Mouse (Mus musculus) intestine, embryonic 14.5 days (tissue): ENCODE data around the gene Tmem37. TPM values are rescaled to one million over a fixed set of nuclear protein-coding genes. Genes with fewer than 3 reads are reported as not detected.

Experiments
- ATAC-seq: fragments of 200-750 bp; cut with Nextera tagmentation; replicated peaks from 2 replicates; pipeline ENCODE4 v1.8.0; 2017; ENCODE audit warnings: low read depth, moderate number of reproducible peaks, moderate TSS enrichment, moderate library complexity; ENCODE audit not compliant: low FRiP score, low TSS enrichment
- DNase-seq: peaks from one replicate; pipeline ENCODE4 v3.0.0-alpha.2; 2018; ENCODE audit warnings: low spot score
- H3K27ac ChIP-seq: fragments of 300-500 bp; sonication (generic); 2 replicates; pipeline ENCODE4 v1.5.1; 2014; ENCODE audit warnings: low read depth, mild to moderate bottlenecking, control low read depth
- H3K27me3 ChIP-seq: fragments of 300-500 bp; sonication (generic); replicated peaks from 2 replicates; pipeline ENCODE4 v1.6.1; 2014; ENCODE audit warnings: low read length, control low read depth; ENCODE audit not compliant: control insufficient read depth, insufficient read depth
- H3K36me3 ChIP-seq: fragments of 300-500 bp; sonication (generic); 2 replicates; pipeline ENCODE4 v1.6.1; 2014; ENCODE audit warnings: low read length, control low read depth; ENCODE audit not compliant: control insufficient read depth, insufficient read depth
- H3K4me1 ChIP-seq: fragments of 300-500 bp; sonication (generic); replicated peaks from 2 replicates; pipeline ENCODE4 v1.6.1; 2014; ENCODE audit warnings: low read length, control low read depth, mixed read lengths; ENCODE audit not compliant: control insufficient read depth, insufficient read depth
- H3K4me2 ChIP-seq: fragments of 300-500 bp; sonication (generic); 2 replicates; pipeline ENCODE4 v1.6.1; 2014; ENCODE audit warnings: low read length
- H3K4me3 ChIP-seq: fragments of 300-500 bp; sonication (generic); 2 replicates; pipeline ENCODE4 v1.5.1; 2014; ENCODE audit warnings: low read depth, low read length, control low read depth, mixed read lengths
- H3K9ac ChIP-seq: fragments of 300-500 bp; sonication (generic); 2 replicates; pipeline ENCODE4 v1.6.1; 2014; ENCODE audit warnings: mild to moderate bottlenecking, low read length
- H3K9me3 ChIP-seq: fragments of 300-500 bp; sonication (generic); 2 replicates; pipeline ENCODE4 v1.6.1; 2016; ENCODE audit warnings: low read length, control low read depth; ENCODE audit not compliant: control insufficient read depth
- WGBS: fragments of 180-500 bp; shearing (Covaris S2); extraction: QIAGEN DNeasy Blood & Tissue Kit; methylation state at CpG from one replicate; pipeline ENCODE4 v1.1.7; 2014; 5-methylcytosine and 5-hydroxymethylcytosine counted together
- polyA plus RNA-seq: library from polyadenylated mRNA; unstranded; fragments of >200 nt; fragmentation: Nextera tagmentation; extraction: Ambion mirVana; gene quantifications from 2 replicates; pipeline ENCODE4 v1.2.1, GENCODE M21; 2014

Tmem37 gene
- polyA plus RNA-seq, 1 experiment from 2014 or later = 17.6 TPM

DNA sequence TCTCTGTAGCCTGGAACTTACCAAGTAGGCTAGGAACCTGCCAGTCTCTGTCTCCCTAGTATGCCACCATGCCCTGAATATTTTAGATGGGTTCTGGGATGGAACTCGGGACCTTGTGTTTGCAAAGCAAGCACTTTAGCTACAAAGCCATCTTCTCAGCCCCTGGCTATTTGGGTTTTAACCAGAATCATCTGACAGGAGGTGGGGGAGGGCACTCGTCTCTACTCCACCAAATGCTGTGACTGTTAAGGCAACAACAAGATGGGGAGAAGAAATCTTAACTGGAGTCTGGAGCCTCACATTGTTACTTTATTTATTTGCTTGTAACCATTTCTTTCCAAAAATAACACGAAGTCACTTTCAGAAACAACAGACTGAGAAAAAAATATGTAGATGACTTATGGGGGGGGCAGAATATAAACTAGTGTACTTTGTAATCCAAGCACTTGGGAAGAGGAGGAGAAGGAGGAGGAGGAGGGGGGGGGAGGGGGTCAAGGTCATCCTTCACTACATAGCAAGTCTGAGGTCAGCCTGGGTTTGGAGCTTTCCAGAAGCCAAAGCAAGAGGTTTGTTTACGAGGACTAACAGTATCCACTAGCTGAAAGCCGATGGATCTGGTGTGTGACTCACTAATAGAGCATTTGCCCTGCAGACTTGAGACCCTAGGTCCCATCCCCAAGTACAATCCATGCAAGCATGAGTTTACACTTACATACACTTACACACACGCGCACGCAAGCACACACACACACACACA, 16.0 kb downstream of the Tmem37 start:
- no peak overlapping the region for H3K4me2 ChIP-seq
- no peak overlapping the region for H3K27ac ChIP-seq
- H3K9me3 ChIP-seq = no peaks in the 10 kb centered on the region
- no peak for ATAC-seq
- H3K36me3 ChIP-seq = no peaks in the 10 kb centered on the region
- WGBS = 57% methylated on average over 8 of the region's 8 CpGs
- no peaks in the 10 kb centered on the region for H3K27me3 ChIP-seq
- DNase-seq = no peak
- no peak overlapping the region for H3K4me3 ChIP-seq
- H3K4me1 ChIP-seq = 0 out of 2 replicates have a peak, but pooled peaks cover 2% of the 10 kb centered on the region
- no peak overlapping the region for H3K9ac ChIP-seq

- no peaks in the 10 kb centered on the region for H3K9me3 ChIP-seq
- no peak overlapping the region for H3K9ac ChIP-seq
- no peaks in the 10 kb centered on the region for H3K27me3 ChIP-seq
- H3K4me3 ChIP-seq = no peak overlapping the region
- H3K4me2 ChIP-seq = no peak overlapping the region
- H3K27ac ChIP-seq = no peak overlapping the region
- DNase-seq (no peak), ATAC-seq (no peak)
- 0 out of 2 replicates have a peak, but pooled peaks cover 2% of the 10 kb centered on the region for H3K4me1 ChIP-seq
- H3K36me3 ChIP-seq = no peaks in the 10 kb centered on the region
- WGBS = 59% methylated on average over 14 of the region's 14 CpGs
Measured at GRCm38 (mm10) chr1:120057044-120057443, 16.8 kb downstream of the Tmem37 start.

DNA sequence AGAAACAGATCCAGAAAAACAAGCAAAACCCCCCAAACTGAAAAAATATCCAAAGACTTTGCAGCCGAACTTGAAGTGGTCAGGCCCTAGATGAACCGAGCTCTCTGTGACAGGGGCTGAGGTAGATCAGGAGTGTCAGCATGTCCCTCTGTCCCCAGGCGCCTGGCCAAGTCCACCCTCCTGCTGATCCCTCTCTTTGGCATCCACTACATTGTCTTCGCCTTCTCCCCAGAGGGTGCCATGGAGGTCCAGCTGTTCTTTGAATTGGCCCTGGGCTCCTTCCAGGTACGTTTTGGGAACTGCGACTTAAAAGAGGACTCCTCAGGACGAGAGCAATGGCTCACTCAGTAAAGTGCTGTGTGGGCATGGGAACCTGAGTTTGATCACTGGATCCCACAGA, 17.6 kb downstream of the Tmem37 start:
- H3K4me3 ChIP-seq = no peak overlapping the region
- H3K36me3 ChIP-seq = no peaks in the 10 kb centered on the region
- ATAC-seq (no peak), DNase-seq (no peak)
- 0 out of 2 replicates have a peak, but pooled peaks cover 2% of the 10 kb centered on the region for H3K4me1 ChIP-seq
- no peak overlapping the region for H3K27ac ChIP-seq
- H3K9me3 ChIP-seq = no peaks in the 10 kb centered on the region
- no peak overlapping the region for H3K9ac ChIP-seq
- H3K27me3 ChIP-seq = no peaks in the 10 kb centered on the region
- WGBS = 79% methylated on average over 7 of the region's 7 CpGs
- no peak overlapping the region for H3K4me2 ChIP-seq

DNA sequence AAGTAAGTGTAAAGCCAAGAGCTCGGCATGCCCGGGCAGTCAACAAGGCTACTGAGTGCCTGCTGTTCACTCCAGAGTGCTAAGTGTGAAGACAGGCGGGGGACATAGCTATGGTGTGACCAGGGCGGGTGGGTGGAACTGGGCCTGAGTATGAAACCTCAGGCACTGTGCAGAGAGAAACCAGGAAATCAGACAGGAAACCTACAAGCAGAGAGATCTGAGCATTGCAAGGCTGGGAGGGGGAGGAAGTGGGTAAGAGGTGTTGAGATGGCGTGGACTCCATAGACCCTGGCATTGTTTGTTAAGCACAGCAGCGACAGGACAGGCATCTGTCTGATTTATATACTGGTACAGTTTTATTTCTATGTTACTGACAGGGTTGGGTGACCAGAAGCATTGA, 18.4 kb downstream of the Tmem37 start:
- no peak overlapping the region for H3K9ac ChIP-seq
- H3K27ac ChIP-seq = no peak overlapping the region
- no peak overlapping the region for H3K4me3 ChIP-seq
- no peaks in the 10 kb centered on the region for H3K36me3 ChIP-seq
- ATAC-seq = no peak
- H3K4me1 ChIP-seq = 0 out of 2 replicates have a peak, but pooled peaks cover 2% of the 10 kb centered on the region
- H3K27me3 ChIP-seq = no peaks in the 10 kb centered on the region
- no peak for DNase-seq
- H3K4me2 ChIP-seq = no peak overlapping the region
- WGBS = 70% methylated on average over 6 of the region's 6 CpGs
- H3K9me3 ChIP-seq = no peaks in the 10 kb centered on the region

- Histone ChIP-seq H3K9ac (no peak overlapping the region), H3K27ac (no peak overlapping the region), H3K4me2 (no peak overlapping the region), H3K4me1 (0 out of 2 replicates have a peak, but pooled peaks cover 2% of the 10 kb centered on the region), H3K36me3 (no peaks in the 10 kb centered on the region), H3K27me3 (no peaks in the 10 kb centered on the region), H3K9me3 (no peaks in the 10 kb centered on the region), H3K4me3 (no peak overlapping the region)
- no peak for ATAC-seq
- WGBS = 69% methylated on average over 6 of the region's 6 CpGs
- DNase-seq = no peak
Measured at GRCm38 (mm10) chr1:120054997-120055396, 18.9 kb downstream of the Tmem37 start.

DNA sequence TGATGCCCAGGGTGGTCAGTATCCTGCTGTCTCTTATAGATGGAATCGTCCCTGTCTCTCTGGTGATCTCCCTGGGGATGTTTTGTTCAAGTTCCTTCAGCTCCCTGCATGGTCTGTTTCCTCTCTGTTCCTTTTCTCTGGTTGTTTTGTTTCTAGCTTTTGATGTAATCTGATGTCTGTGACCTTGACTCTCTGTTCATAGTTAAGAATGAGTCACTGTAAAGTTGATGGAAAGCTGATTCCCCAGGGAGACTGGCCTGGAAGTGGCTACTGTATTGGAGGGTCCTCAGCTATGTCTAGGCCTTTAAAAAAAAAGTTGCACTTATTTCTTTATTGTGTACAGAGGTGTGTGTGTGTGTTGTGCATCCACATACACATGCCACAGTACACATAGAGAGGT, 22.8 kb downstream of the Tmem37 start:
- Histone ChIP-seq H3K9ac (no peak overlapping the region), H3K36me3 (no peaks in the 10 kb centered on the region), H3K9me3 (no peaks in the 10 kb centered on the region), H3K4me2 (no peak overlapping the region), H3K4me3 (no peak overlapping the region), H3K4me1 (no peaks in the 10 kb centered on the region), H3K27me3 (no peaks in the 10 kb centered on the region), H3K27ac (no peak overlapping the region)
- WGBS = 44% methylated on average over 1 of the region's 1 CpGs
- DNase-seq (no peak), ATAC-seq (no peak)

GRCm38 (mm10) chr1:120047325-120047724, 26.5 kb downstream of the Tmem37 start:
- no peaks in the 10 kb centered on the region for H3K27me3 ChIP-seq
- H3K9me3 ChIP-seq = no peaks in the 10 kb centered on the region
- DNase-seq = no peak
- no peak overlapping the region for H3K4me3 ChIP-seq
- no peak overlapping the region for H3K9ac ChIP-seq
- no peak overlapping the region for H3K27ac ChIP-seq
- H3K4me1 ChIP-seq = no peaks in the 10 kb centered on the region
- no peak for ATAC-seq
- no peak overlapping the region for H3K4me2 ChIP-seq
- H3K36me3 ChIP-seq = no peaks in the 10 kb centered on the region

DNA sequence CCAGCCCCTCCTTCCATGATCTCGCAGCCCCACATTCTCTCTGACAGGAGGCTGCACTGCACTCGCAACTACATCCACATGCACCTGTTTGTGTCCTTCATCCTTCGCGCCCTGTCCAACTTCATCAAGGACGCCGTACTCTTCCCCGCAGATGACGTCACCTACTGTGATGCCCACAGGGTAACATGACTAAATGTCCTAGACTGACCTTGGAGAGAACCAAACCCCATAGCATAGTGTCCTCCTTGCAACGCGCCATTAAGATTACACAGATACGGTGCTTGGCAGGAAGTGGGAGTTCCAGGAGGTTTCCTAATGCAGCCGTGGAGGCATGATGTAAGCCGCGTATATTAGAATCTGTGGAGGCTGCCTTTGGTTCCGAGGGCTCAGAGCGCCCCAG, 29.3 kb downstream of the Tmem37 start:
- no peak overlapping the region for H3K4me3 ChIP-seq
- DNase-seq = no peak
- 85% methylated on average over 16 of the region's 16 CpGs for WGBS
- no peaks in the 10 kb centered on the region for H3K4me1 ChIP-seq
- H3K9me3 ChIP-seq = no peaks in the 10 kb centered on the region
- no peak overlapping the region for H3K27ac ChIP-seq
- H3K27me3 ChIP-seq = no peaks in the 10 kb centered on the region
- no peak overlapping the region for H3K4me2 ChIP-seq
- no peak for ATAC-seq
- no peaks in the 10 kb centered on the region for H3K36me3 ChIP-seq
- no peak overlapping the region for H3K9ac ChIP-seq

DNA sequence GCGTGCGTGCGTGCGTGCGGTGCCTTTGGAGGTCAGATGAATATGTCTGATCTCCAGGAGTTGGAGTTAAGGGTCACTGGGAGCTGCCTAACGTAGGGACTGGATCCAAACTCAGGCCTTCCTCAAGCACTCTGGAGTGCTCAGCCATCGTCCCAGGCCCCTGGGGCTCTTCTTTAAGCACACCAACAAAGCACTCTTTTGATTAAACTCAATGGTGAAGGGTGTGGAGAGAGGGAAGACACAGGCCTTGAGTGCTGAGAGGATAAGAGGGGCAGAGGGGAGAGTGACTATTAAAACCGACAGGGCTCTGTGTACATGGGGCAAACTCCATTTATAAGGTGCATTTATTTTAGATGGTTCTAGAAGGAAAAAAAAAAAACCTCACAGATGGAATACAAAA, 31.5 kb downstream of the Tmem37 start:
- no peak for ATAC-seq
- DNase-seq = no peak
- Histone ChIP-seq H3K4me2 (no peak overlapping the region), H3K4me1 (no peaks in the 10 kb centered on the region), H3K4me3 (no peak overlapping the region), H3K27ac (no peak overlapping the region), H3K36me3 (no peaks in the 10 kb centered on the region), H3K9me3 (no peaks in the 10 kb centered on the region), H3K27me3 (no peaks in the 10 kb centered on the region), H3K9ac (no peak overlapping the region)
- 82% methylated on average over 8 of the region's 8 CpGs for WGBS
